Mouse (Mus musculus) left cerebral cortex, postnatal 4 days (tissue): ENCODE measurements around the gene Upp1. TPM values are rescaled to one million over a fixed set of nuclear protein-coding genes. Genes with fewer than 3 reads are reported as not detected.
A peak's percentile ranks its signal among the peaks of the same experiment; 100 is the strongest.

Source experiments
- DNase-seq: peaks from one replicate; pipeline ENCODE4 v3.0.0-alpha.2; 2022
- intact Hi-C: fragments of 180-260 bp; cut with DNase I; formaldehyde crosslinking; loops from one replicate; pipeline ENCODE4 v1.15.1; 2025
- total RNA-seq, 2 experiments: library from RNA; stranded (reverse); gene quantifications; 2 replicates each; pipeline ENCODE4 v1.2.3; 2021

Gene Upp1
- 1 to 10 TPM in 1 of 2 experiments, under 1 TPM in 1; 0.78 to 1.9 TPM for total RNA-seq

- DNase-seq, result no peak
- intact Hi-C loops, result no loop called here
Observed at GRCm38 (mm10) chr11:9118050-9118420, at the start of gene Upp1. TSS of gene Upp1 (plus strand) at chr11:9118103.

DNA sequence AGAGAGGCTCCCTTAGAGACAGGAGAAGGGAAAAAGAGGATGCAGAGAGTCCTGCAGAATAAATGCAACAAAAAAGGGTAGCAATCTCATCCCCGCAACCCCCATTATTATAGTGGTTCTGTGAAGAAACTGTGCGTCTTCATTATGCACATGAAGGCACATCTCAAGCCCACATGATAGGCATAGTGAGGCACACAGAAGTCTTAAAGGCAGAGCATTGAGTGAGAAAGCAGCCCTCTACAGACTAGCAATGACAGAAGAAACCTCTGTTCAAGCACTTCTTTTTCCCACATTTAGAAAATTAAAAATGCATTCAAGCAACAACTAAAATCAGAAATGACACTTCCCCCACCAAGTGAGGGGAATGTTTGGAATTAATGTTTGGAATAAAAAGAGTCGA is 41.5 kb upstream of the Upp1 start:
- intact Hi-C loops, result no loop called here
- DNase-seq, result no peak

DNA sequence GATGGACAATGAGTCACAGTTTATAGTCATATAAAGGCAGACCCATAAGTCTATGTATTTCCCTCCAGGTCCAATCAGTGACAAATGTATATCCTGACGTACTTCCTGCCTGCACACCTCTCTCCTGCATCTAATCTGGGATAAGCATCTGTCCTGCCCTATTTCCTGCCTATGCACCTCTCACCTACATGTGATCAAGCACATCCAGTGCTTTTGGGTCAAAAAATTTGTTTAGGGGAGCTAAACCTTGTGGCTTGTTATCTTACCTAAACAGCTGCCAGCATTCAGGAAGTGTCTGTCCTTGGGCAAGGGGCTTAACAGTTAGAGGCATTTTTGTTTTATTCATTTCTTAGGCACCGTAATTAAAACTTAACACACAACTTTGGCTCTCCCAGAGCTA is 4.7 kb upstream of the Upp1 start:
- intact Hi-C loops, result no loop called here
- no peak for DNase-seq

- intact Hi-C loops, result no loop called here
- no peak for DNase-seq
Observed at GRCm38 (mm10) chr11:9115367-9116120, 2.4 kb upstream of the Upp1 start.

DNA sequence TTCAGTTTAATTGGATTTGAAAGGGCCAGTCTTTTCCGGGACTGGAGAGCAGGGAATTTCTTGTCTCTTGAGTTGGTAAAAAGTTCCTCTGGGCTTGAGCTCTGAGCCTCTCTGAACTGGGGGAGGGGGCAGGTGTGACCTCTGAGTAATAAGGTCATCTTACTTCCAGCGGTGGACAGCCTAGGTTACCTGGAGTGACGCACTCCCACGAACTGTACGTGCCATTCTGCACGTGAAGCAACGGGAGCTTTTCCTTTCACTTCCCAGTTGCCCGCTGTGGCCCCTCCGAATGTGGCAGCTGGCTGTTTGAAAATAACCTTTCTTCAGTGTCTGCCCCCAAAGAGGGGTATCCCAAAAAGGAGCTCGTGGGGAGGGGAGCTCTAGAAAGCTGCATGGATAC is 1.8 kb upstream of the Upp1 start:
- no peak for DNase-seq
- intact Hi-C loops, result no loop called here

- intact Hi-C loops, result no loop called here
- DNase-seq, result no peak
Observed at GRCm38 (mm10) chr11:9116916-9117315, 987 bp upstream of the Upp1 start.

DNA sequence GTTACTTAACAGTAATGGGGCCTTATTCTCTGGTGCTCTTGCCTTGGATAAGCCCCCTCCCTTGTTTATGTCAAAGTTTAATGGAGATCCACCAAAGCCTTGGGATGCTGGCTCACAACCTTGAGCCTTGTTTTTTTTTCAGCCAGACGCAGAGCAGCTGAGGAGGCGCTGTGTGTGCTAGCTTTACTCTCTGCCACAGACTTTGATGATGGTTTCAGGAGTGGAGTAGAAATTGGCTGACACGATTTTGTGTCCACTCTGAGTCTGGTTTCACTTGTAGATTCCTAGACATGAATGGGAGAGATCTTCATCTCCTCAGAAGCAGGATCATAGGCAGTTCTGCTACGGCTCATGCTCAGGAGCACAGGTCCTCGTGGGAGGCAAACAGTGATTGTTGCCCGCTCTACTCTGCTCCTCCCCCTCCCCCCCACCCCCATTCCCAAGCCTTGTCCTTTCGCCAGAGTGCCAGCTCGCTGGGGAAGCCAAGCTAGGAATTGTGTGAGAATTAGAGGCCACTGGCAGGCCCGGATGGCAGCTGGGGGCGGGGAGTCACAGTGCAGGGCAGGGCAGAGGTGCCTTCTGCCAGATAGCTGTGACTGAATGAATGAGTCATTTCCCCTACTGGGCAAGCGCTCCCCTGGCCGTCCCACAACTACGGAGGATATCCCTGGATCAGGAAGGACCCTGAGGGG is 399 bp upstream of the Upp1 start:
- peak; percentile 69 for DNase-seq

DNA sequence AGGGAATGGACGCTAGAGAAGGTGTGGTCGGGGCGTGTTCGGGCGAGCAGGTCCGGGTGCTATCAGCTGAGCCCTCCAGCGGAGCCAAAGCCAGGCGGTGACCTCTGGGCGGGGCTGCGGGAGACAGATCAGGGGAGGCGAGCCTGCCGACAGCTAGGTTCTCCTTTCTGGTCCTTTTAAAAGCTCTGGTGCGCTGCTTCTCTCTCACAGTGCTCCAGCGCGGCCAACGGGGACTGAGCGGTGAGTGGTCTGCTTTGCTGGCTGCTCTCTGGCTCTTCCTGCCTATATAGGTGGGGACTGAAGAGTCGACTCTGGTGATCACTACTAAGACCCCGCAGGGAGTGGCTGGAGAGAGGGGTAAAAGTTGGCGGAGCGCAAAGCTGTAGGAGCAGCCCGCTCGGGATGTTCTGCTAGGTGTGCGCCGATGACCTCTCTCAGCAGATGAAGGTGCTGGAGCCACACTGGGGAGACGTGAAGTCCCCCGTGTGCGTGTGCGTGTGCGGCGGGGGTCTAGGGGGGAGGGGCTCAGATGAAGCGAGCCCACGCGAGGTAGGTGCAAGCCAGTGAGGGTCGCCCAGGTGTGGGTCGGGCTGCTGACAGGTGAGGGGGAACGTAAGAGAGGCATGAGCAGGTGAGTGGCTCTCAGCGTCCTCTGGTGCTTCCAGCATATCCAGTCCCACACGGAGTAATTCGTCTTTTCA is 668 bp downstream of the Upp1 start:
- no peak for DNase-seq

More for the DNA sequence above, 399 bp upstream of the Upp1 start:
- intact Hi-C loops, result no loop called here

DNA sequence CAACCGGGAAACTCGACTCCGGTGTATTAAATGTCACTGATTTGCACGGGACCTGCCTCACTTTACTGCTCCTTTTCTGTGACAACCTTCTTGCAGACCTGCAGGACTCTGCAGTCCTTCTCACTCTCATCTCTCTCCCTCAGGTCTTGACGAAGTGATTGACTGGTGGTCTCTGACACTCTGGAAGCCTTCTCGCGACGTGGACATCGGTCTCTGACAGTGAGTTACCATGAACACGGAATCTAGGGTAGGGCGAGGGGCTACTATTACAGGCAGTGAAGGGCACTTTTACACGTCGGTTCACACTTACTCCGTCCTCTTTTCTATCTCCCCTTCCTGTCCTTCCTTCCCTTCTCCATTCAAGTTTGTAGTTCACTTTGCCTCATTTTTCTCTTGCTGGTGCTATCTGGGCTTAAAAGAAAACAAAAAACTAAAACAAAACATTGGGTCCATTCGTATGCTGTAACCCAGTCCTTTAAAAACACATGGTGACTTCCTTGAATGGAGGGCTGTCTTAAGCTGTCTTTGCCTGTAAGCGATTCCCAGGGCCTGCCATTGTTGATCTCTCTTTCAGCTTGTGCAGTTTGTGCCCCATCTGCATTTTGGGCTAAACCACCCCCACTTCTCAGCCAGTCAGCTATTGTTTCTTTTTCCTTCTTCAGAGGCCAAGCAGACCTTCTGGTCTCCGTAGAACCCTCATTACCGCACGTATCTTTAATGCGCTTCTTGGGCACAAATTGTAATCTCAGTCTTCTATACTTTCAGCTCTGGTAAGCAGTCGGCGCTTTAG is 1.5 kb downstream of the Upp1 start:
- no peak for DNase-seq
- intact Hi-C loops, result no loop called here

More for the DNA sequence above, 668 bp downstream of the Upp1 start:
- intact Hi-C loops, result no loop called here

DNA sequence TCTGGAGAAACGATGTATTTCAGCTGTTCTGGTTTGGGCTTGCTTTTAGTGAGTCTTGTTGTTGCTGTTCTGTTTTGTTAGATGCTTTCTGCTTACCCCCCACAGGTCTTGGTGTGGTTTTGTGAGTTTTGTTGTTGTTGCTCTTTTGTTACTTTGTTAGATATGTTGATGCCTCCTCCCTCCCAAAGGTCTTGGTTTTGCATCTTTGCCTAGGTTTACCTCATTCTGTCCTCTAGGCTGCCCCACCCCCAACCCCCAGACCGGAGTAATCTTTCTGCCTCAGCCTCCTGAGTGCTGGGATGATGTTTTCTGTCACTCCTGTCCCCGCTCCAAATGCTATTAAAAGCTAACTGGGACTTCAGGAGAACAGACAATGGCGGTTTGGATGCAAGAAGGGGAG is 4.4 kb downstream of the Upp1 start:
- intact Hi-C loops, result no loop called here
- DNase-seq, result no peak

GRCm38 (mm10) chr11:9126373-9127107 is 8.6 kb downstream of the Upp1 start:
- intact Hi-C loops, result no loop called here

GRCm38 (mm10) chr11:9128110-9128509 is 10.2 kb downstream of the Upp1 start:
- DNase-seq, result no peak
- intact Hi-C loops, result no loop called here

More at GRCm38 (mm10) chr11:9126373-9127107, 8.6 kb downstream of the Upp1 start:
- DNase-seq, result peak; percentile 79

- intact Hi-C loops, result no loop called here
- no peak for DNase-seq
Observed at GRCm38 (mm10) chr11:9129528-9129927, 11.6 kb downstream of the Upp1 start.

GRCm38 (mm10) chr11:9131688-9132087 is 13.8 kb downstream of the Upp1 start:
- no peak for DNase-seq
- intact Hi-C loops, result loop anchor here (5.0 kb wide), 1 partner anchor 709 kb away; no protein-coding TSS in a partner anchor

GRCm38 (mm10) chr11:9135589-9136246 is 17.8 kb downstream of the Upp1 start:
- no peak for DNase-seq

DNA sequence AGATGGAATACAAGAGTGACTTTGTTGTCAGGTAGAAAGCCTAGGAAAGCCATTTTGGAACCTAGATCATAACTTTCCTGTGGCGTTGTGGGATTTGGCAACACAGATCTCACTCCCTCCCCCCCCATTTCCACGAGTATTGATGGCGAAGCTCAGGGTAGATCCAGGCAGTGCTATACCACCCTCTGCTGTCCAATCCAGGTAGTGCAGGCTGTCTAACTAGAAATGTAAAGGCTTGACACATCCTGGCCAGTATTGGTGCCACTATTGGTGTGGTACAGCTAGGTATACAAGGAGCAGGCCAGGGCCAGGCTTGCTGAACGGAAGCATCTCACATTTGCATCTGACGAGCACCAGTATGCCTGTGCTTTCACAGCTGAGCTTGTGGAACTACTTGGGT is 18.6 kb downstream of the Upp1 start:
- DNase-seq, result peak; percentile 85
- intact Hi-C loops, result loop anchor here (2.0 to 5.0 kb wide), 2 partner anchors 154 to 599 kb away; no protein-coding TSS in a partner anchor

More at GRCm38 (mm10) chr11:9135589-9136246, 17.8 kb downstream of the Upp1 start:
- intact Hi-C loops, result loop anchor here (2.0 to 5.0 kb wide), 2 partner anchors 153 to 598 kb away; no protein-coding TSS in a partner anchor

DNA sequence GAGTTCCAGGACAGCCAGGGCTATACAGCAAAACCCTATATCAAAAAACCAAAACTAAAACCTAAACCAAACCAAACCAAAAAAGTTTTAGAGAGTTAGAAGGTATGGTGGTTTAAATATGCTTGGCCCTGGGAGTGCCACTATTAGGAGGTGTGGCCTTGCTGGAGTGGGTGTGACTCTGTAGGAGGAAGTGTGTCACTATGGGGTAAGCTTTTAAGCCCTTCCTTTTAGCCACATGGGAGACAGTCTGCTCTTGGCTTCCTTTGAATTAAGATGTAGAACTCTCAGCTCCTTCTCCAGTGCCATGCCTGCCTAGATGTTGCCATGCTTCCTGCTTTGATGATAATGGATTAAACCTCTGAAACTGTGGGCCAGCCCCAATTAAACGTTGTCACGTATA is 27.2 kb downstream of the Upp1 start:
- DNase-seq, result no peak
- intact Hi-C loops, result no loop called here

DNA sequence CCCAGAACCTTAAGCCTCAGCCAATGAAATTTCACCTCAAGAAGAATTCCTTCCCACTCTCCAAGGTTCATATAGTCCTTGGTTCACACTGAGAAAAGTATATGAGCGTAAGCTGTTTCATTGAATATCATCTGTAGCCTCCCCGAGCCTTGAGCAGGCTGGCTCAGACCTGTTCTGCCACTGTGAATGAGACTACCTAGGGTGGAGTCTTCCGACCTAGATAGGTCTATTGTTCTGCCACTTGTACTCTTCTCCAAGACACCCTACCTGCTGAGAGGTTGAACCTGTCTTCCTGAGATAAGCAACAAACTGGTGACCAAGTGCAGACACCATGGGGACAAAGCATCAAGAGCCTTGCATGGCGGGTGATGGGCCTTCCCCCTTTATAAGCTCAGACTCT is 28.2 kb downstream of the Upp1 start:
- intact Hi-C loops, result no loop called here
- DNase-seq, result no peak

- intact Hi-C loops, result no loop called here
- DNase-seq, result no peak
Observed at GRCm38 (mm10) chr11:9146683-9147082, 28.8 kb downstream of the Upp1 start.
